30 mouse cellular contexts compared by ENCODE assay signal in the genomic region with DNA sequence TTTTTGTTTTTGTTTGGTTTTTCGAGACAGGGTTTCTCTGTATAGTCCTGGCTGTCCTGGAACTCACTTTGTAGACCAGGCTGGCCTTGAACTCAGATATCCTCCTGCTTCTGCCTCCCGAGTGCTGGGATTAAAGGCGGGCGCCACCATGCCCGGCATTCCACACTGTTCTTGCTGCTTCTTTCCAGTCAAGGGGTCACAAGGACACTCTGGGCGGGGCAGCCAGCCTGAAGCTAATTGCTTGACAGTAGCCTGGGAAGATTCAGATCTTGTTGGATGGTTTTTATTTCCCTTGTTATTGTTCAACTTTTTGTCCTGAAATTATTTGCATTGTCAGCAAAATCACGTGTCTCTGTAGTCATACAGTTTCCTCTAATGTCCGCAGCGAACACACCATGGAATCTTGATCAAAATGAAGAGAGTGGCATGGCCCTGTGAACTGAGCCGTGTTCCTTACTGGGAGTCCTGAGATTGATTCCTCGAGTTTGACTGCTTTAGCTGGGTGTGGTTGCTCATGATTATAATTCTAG. TPM values are rescaled to one million over a fixed set of nuclear protein-coding genes. Genes with fewer than 3 reads are reported as not detected.
DNase-seq lines count a peak whose midpoint lies in the region; TF ChIP-seq lines count a peak whose summit lies in the region.
"Had no signal": no experiment of that assay in that cellular context is flagged by ENCODE, and none has a peak within 500 bp of the region (broad histone marks: within the 10 kb centered on the region; RNA-seq: fewer than 3 reads in every experiment).

No protein-coding gene starts in this region.

- H3K27me3 ChIP-seq in heart, adult 2 months (ENCODE audit: control insufficient read depth, insufficient read depth, low read length) = no peaks in the 10 kb centered on the region
- H3K27me3 ChIP-seq in CH12.LX (replicated peaks) (no peaks in the 10 kb centered on the region), MEL (ENCODE audit: control insufficient read depth in 1 of 2, insufficient read depth in 2 of 2, low read length in 2 of 2) (no peaks in the 10 kb centered on the region)
- H3K27me3 ChIP-seq: forebrain, embryonic 13.5 days; heart, embryonic 13.5 days had no signal

- 84% methylated on average over 11 of the region's 11 CpGs for WGBS in heart, adult 2 months

- no peaks in the 10 kb centered on the region for H3K9me3 ChIP-seq in CH12.LX (replicated peaks; ENCODE audit: low read length)
- H3K9me3 ChIP-seq in MEL (replicated peaks; ENCODE audit: insufficient read depth, low read length) = no peaks in the 10 kb centered on the region
- H3K9me3 ChIP-seq: forebrain, embryonic 10.5 days; forebrain, embryonic 13.5 days; heart, embryonic 10.5 days; heart, embryonic 13.5 days had no signal

- no peak for TF ChIP-seq POLR2A in heart, adult 2 months (IDR thresholded peaks at IDR 0.05; ENCODE audit: insufficient read depth, low read depth, low read length)
- TF ChIP-seq POLR2A in CH12.LX (IDR thresholded peaks at IDR 0.05; ENCODE audit: low read depth, low read length) (no peak), MEL (IDR thresholded peaks at IDR 0.05; ENCODE audit: control insufficient read depth in 1 of 2, insufficient read depth in 1 of 2, low read depth in 1 of 2, low read length in 2 of 2, poor library complexity in 1 of 2) (no peak)

- H3K4me1 ChIP-seq in heart, adult 2 months (ENCODE audit: control insufficient read depth, insufficient read depth, low read length) = no peaks in the 10 kb centered on the region
- H3K4me1 ChIP-seq in CH12.LX (ENCODE audit: control insufficient read depth in 1 of 2, insufficient read depth in 2 of 2) (peaks cover 0 to 5% of the 10 kb centered on the region in 2 experiments; a peak in 2 of 4 replicates), MEL (ENCODE audit: control insufficient read depth in 1 of 2, insufficient read depth in 2 of 2, low read length in 2 of 2) (no peaks in the 10 kb centered on the region)
- H3K4me1 ChIP-seq: forebrain, embryonic 10.5 days; forebrain, embryonic 13.5 days; heart, embryonic 10.5 days; heart, embryonic 13.5 days had no signal

- intact Hi-C loops in heart, adult 2 months (cut with DNase I) = no loop called here

- H3K79me2 ChIP-seq in heart, adult 2 months (replicated peaks; ENCODE audit: control insufficient read depth, insufficient read depth, low read length) = no peaks in the 10 kb centered on the region
- H3K79me2 ChIP-seq in CH12.LX (replicated peaks; ENCODE audit: control insufficient read depth, extremely low read depth, insufficient read depth, poor library complexity, severe bottlenecking) (no peaks in the 10 kb centered on the region), MEL (ENCODE audit: control insufficient read depth, insufficient read depth, low read length, poor library complexity) (no peaks in the 10 kb centered on the region)

- dilution Hi-C loops in CH12.LX (cut with MboI; ENCODE audit: extremely low pct_ligation_motif_present, extremely low pct_unique_long_range_greater_than_20kb, low sequenced_read_pairs) = no loop called here

- TF ChIP-seq RAD21 in CH12.LX (IDR thresholded peaks at IDR 0.05; ENCODE audit: low read depth, low read length) = no peak
- TF ChIP-seq RAD21 in MEL (IDR thresholded peaks at IDR 0.05; ENCODE audit: low read depth, low read length) = no peak

- no peak overlapping the region for H3K9ac ChIP-seq in heart, adult 2 months (ENCODE audit: low read depth, low read length)
- no peak overlapping the region for H3K9ac ChIP-seq in CH12.LX (ENCODE audit: insufficient read depth, low read depth)
- no peak overlapping the region for H3K9ac ChIP-seq in MEL (ENCODE audit: control insufficient read depth, low read depth, low read length, poor library complexity, severe bottlenecking)
- H3K9ac ChIP-seq: forebrain, embryonic 13.5 days; heart, embryonic 13.5 days; hindbrain, embryonic 14.5 days had no signal

- no peak overlapping the region for H3K4me3 ChIP-seq in heart, adult 2 months
- no peak overlapping the region for H3K4me3 ChIP-seq in CH12.LX (replicated peaks in 1 of 3; ENCODE audit: low read depth in 2 of 3, low read length in 2 of 3, poor library complexity in 1 of 3)
- H3K4me3 ChIP-seq in MEL (ENCODE audit: control insufficient read depth in 1 of 2, insufficient read depth in 1 of 2, low read depth in 2 of 2, low read length in 2 of 2) = no peak overlapping the region
- H3K4me3 ChIP-seq: forebrain, embryonic 10.5 days; forebrain, embryonic 13.5 days; gastrocnemius, adult 2 months; heart, embryonic 10.5 days; heart, embryonic 13.5 days had no signal

- no peak for TF ChIP-seq EP300 in heart, adult 2 months (IDR thresholded peaks at IDR 0.05; ENCODE audit: insufficient read depth, low read depth, low read length)
- TF ChIP-seq EP300 in CH12.LX (IDR thresholded peaks at IDR 0.05; ENCODE audit: low read length) = no peak
- no peak for TF ChIP-seq EP300 in MEL (IDR thresholded peaks at IDR 0.05; ENCODE audit: low read depth in 1 of 2, low read length in 2 of 2)

- H3K36me3 ChIP-seq in heart, adult 2 months (ENCODE audit: control insufficient read depth, insufficient read depth, low read length) = no peaks in the 10 kb centered on the region
- H3K36me3 ChIP-seq in CH12.LX (replicated peaks in 1 of 2; ENCODE audit: control insufficient read depth in 1 of 2, insufficient read depth in 1 of 2, low read length in 1 of 2) (no peaks in the 10 kb centered on the region), MEL (ENCODE audit: control insufficient read depth in 1 of 2, insufficient read depth in 2 of 2, low read length in 2 of 2) (no peaks in the 10 kb centered on the region)
- H3K36me3 ChIP-seq: forebrain, embryonic 10.5 days; heart, embryonic 10.5 days; heart, embryonic 13.5 days had no signal

- DNase-seq in heart, adult 11 months = peak; percentile 68
- no peak for DNase-seq in heart, adult 2 months
- DNase-seq in CH12.LX (ENCODE audit: extremely low read depth) (no peak), MEL (ENCODE audit: low read depth, low spot score) (no peak), MN1 (ENCODE audit: low spot score) (no peak)
- no peak for DNase-seq in urinary bladder, postnatal 10 days (ENCODE audit: low spot score)
- DNase-seq: adrenal gland, postnatal 10 days; cerebellum, adult 11-12 months; cerebellum, adult 8-10 months; cerebellum, postnatal 14 days; gastrocnemius, adult 2 months; gastrocnemius, postnatal 14 days; heart, adult 18-20 months; heart, postnatal 14 days; heart, postnatal 4 days; kidney, adult 18-20 months had no signal

- H3K4me2 ChIP-seq in CH12.LX (ENCODE audit: insufficient read depth, low read depth, poor library complexity, severe bottlenecking) = no peak overlapping the region
- H3K4me2 ChIP-seq: forebrain, embryonic 13.5 days; heart, embryonic 13.5 days; hindbrain, embryonic 14.5 days had no signal

- in situ Hi-C loops in CH12.LX (cut with MboI; ENCODE audit: low pct_ligation_motif_present, low pct_unique_long_range_greater_than_20kb, low sequenced_read_pairs) = loop anchor here (10.0 kb wide), 3 partner anchors 137 to 287 kb away; a partner anchor contains a TSS

- TF ChIP-seq CTCF in heart, adult 2 months (IDR thresholded peaks at IDR 0.05) = no peak
- TF ChIP-seq CTCF in CH12.LX (conservative IDR thresholded peaks at IDR 0.05 in 1 of 2, IDR thresholded peaks at IDR 0.05 in 1 of 2; ENCODE audit: low read depth in 2 of 2, low read length in 2 of 2) = no peak
- no peak for TF ChIP-seq CTCF in MEL (IDR thresholded peaks at IDR 0.05 in 2 of 3, conservative IDR thresholded peaks at IDR 0.05 in 1 of 3; ENCODE audit: control insufficient read depth in 1 of 3, insufficient read depth in 1 of 3, low read depth in 2 of 3, low read length in 3 of 3, poor library complexity in 1 of 3, severe bottlenecking in 1 of 3)

- no peak overlapping the region for H3K27ac ChIP-seq in heart, adult 2 months
- H3K27ac ChIP-seq in CH12.LX (ENCODE audit: insufficient read depth, low read depth) (no peak overlapping the region), MEL (ENCODE audit: control insufficient read depth, low read depth, low read length) (no peak overlapping the region)
- H3K27ac ChIP-seq: forebrain, embryonic 10.5 days; forebrain, embryonic 13.5 days; gastrocnemius, adult 2 months; heart, embryonic 10.5 days; heart, embryonic 13.5 days; hindbrain, embryonic 14.5 days; hindbrain, postnatal 0 days had no signal

TF ChIP-seq in CH12.LX, 34 proteins besides CTCF, POLR2A, EP300 and RAD21:
- TF ChIP-seq MYC (IDR thresholded peaks at IDR 0.05; ENCODE audit: low read depth, low read length) (no peak), MAFK (IDR thresholded peaks at IDR 0.05; ENCODE audit: insufficient replicate concordance, low read length) (peak; percentile 93)
TF ChIP-seq in CH12.LX: peak in this region for 1.

TF ChIP-seq in MEL, 35 proteins besides CTCF, POLR2A, EP300 and RAD21:
- TF ChIP-seq MAFK (IDR thresholded peaks at IDR 0.05; ENCODE audit: borderline replicate concordance, low read depth, low read length) (peak; percentile 74), MAX (IDR thresholded peaks at IDR 0.05; ENCODE audit: low read length) (no peak), GATA1 (IDR thresholded peaks at IDR 0.05; ENCODE audit: low read depth, low read length) (no peak), JUND (IDR thresholded peaks at IDR 0.05; ENCODE audit: low read depth, low read length) (no peak), GABPA (IDR thresholded peaks at IDR 0.05; ENCODE audit: low read depth, low read length) (no peak)

RNA-seq across cellular contexts. Expression of a gene that starts 3.3 kb away (rescaled TPM):
- not detected for total RNA-seq in heart, adult 2 months (2021)
- not detected in 2 replicates for polyA plus RNA-seq in heart, adult 2 months (2012; rRNA removed)
- total RNA-seq in CH12.LX (2012; rRNA removed) (0.08 TPM in 1 of 2 replicates, not detected in the other), CH12.LX (2014; rRNA removed) (0.38 TPM in 1 of 2 replicates, not detected in the other), MEL (2012; rRNA removed) (not detected in 2 replicates)
- polyA plus RNA-seq in CH12.LX (2012; ENCODE audit: insufficient read length, low read depth) (0.50 and 0.90 TPM in 2 replicates), MEL (2012; ENCODE audit: insufficient read depth in 1 of 2, insufficient read length in 2 of 2, low read depth in 1 of 2, low replicate concordance in 2 of 2, missing spikeins in 1 of 2) (not detected)
- total RNA-seq: adrenal gland, adult 18-20 months; adrenal gland, postnatal 4 days; gastrocnemius, adult 2 months; gastrocnemius, postnatal 14 days; heart, postnatal 14 days; heart, postnatal 4 days; hindbrain, postnatal 0 days had no signal
- polyA plus RNA-seq: embryonic facial prominence, embryonic 11.5 days; forebrain, embryonic 10.5 days; forebrain, embryonic 13.5 days; forebrain, embryonic 16.5 days; heart, embryonic 10.5 days; heart, embryonic 13.5 days; heart, embryonic 16.5 days; hindbrain, embryonic 11.5 days; hindbrain, embryonic 14.5 days; hindbrain, postnatal 0 days; inflammation-experienced regulatory T-cells, adult 6 months; intestine, embryonic 16.5 days had no signal

RNA-seq across cellular contexts. Expression of a gene that starts 24.7 kb away (rescaled TPM):
- not detected for total RNA-seq in heart, adult 2 months (2021)
- not detected in 2 replicates for polyA plus RNA-seq in heart, adult 2 months (2012; rRNA removed)
- total RNA-seq in CH12.LX (2012; rRNA removed) = 66.3 and 75.1 TPM in 2 replicates
- total RNA-seq in CH12.LX (2014; rRNA removed) = 212 and 241 TPM in 2 replicates
- polyA plus RNA-seq in CH12.LX (2012; ENCODE audit: insufficient read length, low read depth) = 119 and 133 TPM in 2 replicates
- total RNA-seq in MEL (2012; rRNA removed) = not detected in 2 replicates
- polyA plus RNA-seq in MEL (2012; ENCODE audit: insufficient read depth in 1 of 2, insufficient read length in 2 of 2, low read depth in 1 of 2, low replicate concordance in 2 of 2, missing spikeins in 1 of 2) = not detected
- total RNA-seq: adrenal gland, adult 18-20 months; gastrocnemius, adult 2 months; gastrocnemius, postnatal 14 days; heart, adult 18-20 months; heart, postnatal 14 days; heart, postnatal 4 days had no signal
- polyA plus RNA-seq: embryonic facial prominence, embryonic 11.5 days; forebrain, embryonic 13.5 days; hindbrain, embryonic 11.5 days; hindbrain, embryonic 14.5 days; hindbrain, postnatal 0 days had no signal

Comparison
In these comparisons a context has a peak if more than half of its experiments do, and no peak if none do; other contexts are left out.
1. RNA of a gene that starts 24.7 kb away (total RNA-seq): 66.3 to 241 TPM in CH12.LX; not detected in heart, adult 2 months and not detected in MEL; every median in the first group is over 10 times any median in the second.